Mouse (Mus musculus) testis, adult 2 months (tissue): ENCODE data around the gene Sema6d.

Experiments
- CTCF ChIP-seq: fragments of 200-500 bp; IDR thresholded peaks from 2 replicates; pipeline ENCODE4 v1.5.1; 2012; ENCODE audit warnings: low read depth, mild to moderate bottlenecking, inconsistent platforms, low read length, moderate library complexity; ENCODE audit not compliant: control insufficient read depth, insufficient read depth, insufficient replicate concordance
- POLR2A ChIP-seq: fragments of 200-500 bp; IDR thresholded peaks from 2 replicates; pipeline ENCODE4 v1.6.1; 2012; ENCODE audit warnings: low read depth, mild to moderate bottlenecking, inconsistent platforms, low read length, moderate library complexity; ENCODE audit not compliant: control insufficient read depth

GRCm38 (mm10) chr2:124090231-124091141, 717 bp downstream of the Sema6d start:
- TF ChIP-seq CTCF (no peak), POLR2A (no peak)
